Mouse (Mus musculus) limb, embryonic 12.5 days (tissue): ENCODE measurements around the gene Stk11. TPM values are rescaled to one million over a fixed set of nuclear protein-coding genes. Genes with fewer than 3 reads are reported as not detected.

Experiments
- ATAC-seq: fragments of 200-750 bp; cut with Nextera tagmentation; 2 replicates; pipeline ENCODE4 v1.8.0; 2017; ENCODE audit warnings: low read depth, moderate TSS enrichment; ENCODE audit not compliant: insufficient number of reproducible peaks, insufficient read depth, low FRiP score, low TSS enrichment
- H3K27ac ChIP-seq: fragments of 300-500 bp; sonication (generic); 2 replicates; pipeline ENCODE4 v1.5.1; 2016; ENCODE audit warnings: mild to moderate bottlenecking, moderate library complexity
- H3K27me3 ChIP-seq: fragments of 300-500 bp; sonication (generic); 2 replicates; pipeline ENCODE4 v1.6.1; 2016; ENCODE audit warnings: mild to moderate bottlenecking, moderate library complexity
- H3K36me3 ChIP-seq: fragments of 300-500 bp; sonication (generic); 2 replicates; pipeline ENCODE4 v1.6.1; 2016; ENCODE audit warnings: mild to moderate bottlenecking, moderate library complexity
- H3K4me1 ChIP-seq: fragments of 300-500 bp; sonication (generic); replicated peaks from 2 replicates; pipeline ENCODE4 v1.6.1; 2016
- H3K4me2 ChIP-seq: fragments of 300-500 bp; sonication (generic); 2 replicates; pipeline ENCODE4 v1.6.1; 2016; ENCODE audit warnings: mild to moderate bottlenecking, moderate library complexity
- H3K4me3 ChIP-seq: fragments of 300-500 bp; sonication (generic); replicated peaks from 2 replicates; pipeline ENCODE4 v1.5.1; 2016; ENCODE audit warnings: mild to moderate bottlenecking
- H3K9ac ChIP-seq: fragments of 300-500 bp; sonication (generic); replicated peaks from 2 replicates; pipeline ENCODE4 v1.6.1; 2016; ENCODE audit warnings: mild to moderate bottlenecking, moderate library complexity
- H3K9me3 ChIP-seq: fragments of 300-500 bp; sonication (generic); 2 replicates; pipeline ENCODE4 v1.6.1; 2016; ENCODE audit warnings: mild to moderate bottlenecking, moderate library complexity
- WGBS: fragments of 180-500 bp; shearing (Covaris S2); methylation state at CpG from one replicate; pipeline ENCODE4 v1.1.7; 2016; 5-methylcytosine and 5-hydroxymethylcytosine counted together
- polyA plus RNA-seq: library from polyadenylated mRNA; unstranded; fragments of >200 nt; fragmentation: Nextera tagmentation; extraction: Ambion mirVana; gene quantifications from 2 replicates; pipeline ENCODE4 v1.2.1, GENCODE M21; 2016

Stk11 gene
- polyA plus RNA-seq, 1 experiment from 2014 or later, result 18.1 TPM

- peaks cover 32% of the 10 kb centered on the region for H3K36me3 ChIP-seq
- peak overlapping the region; percentile 90 for H3K9ac ChIP-seq
- no peaks in the 10 kb centered on the region for H3K9me3 ChIP-seq
- H3K4me1 ChIP-seq, result peaks cover 34% of the 10 kb centered on the region
- no peaks in the 10 kb centered on the region for H3K27me3 ChIP-seq
- ATAC-seq, result no peak
- peak overlapping the region; percentile 83 for H3K27ac ChIP-seq
- under 1% methylated on average over 51 of the region's 63 CpGs for WGBS
- peak overlapping the region; percentile 92 for H3K4me3 ChIP-seq
- H3K4me2 ChIP-seq, result peak overlapping the region; percentile 93
Measured at GRCm38 (mm10) chr10:80115944-80116335, 337 bp downstream of the Stk11 start.

- peaks cover 38% of the 10 kb centered on the region for H3K36me3 ChIP-seq
- H3K4me1 ChIP-seq, result peaks cover 34% of the 10 kb centered on the region
- H3K27ac ChIP-seq, result peak overlapping the region; percentile 50; the same call in 1 of the 2 replicates
- peak overlapping the region; percentile 93 for H3K4me2 ChIP-seq
- H3K9me3 ChIP-seq, result no peaks in the 10 kb centered on the region
- ATAC-seq, result no peak
- H3K9ac ChIP-seq, result peak overlapping the region; percentile 90
- WGBS, result under 1% methylated on average over 27 of the region's 27 CpGs
- no peaks in the 10 kb centered on the region for H3K27me3 ChIP-seq
- peak overlapping the region; percentile 92 for H3K4me3 ChIP-seq
Measured at GRCm38 (mm10) chr10:80116563-80116926, 942 bp downstream of the Stk11 start.

- Histone ChIP-seq H3K27me3 (no peaks in the 10 kb centered on the region), H3K9me3 (no peaks in the 10 kb centered on the region), H3K4me2 (peak overlapping the region; percentile 93), H3K27ac (peak overlapping the region; percentile 50; the same call in 1 of the 2 replicates), H3K9ac (peak overlapping the region; percentile 90), H3K36me3 (peaks cover 44% of the 10 kb centered on the region), H3K4me1 (peaks cover 34% of the 10 kb centered on the region), H3K4me3 (peak overlapping the region; percentile 92)
- WGBS, result 5% methylated on average over 30 of the region's 30 CpGs
- ATAC-seq, result no peak
Measured at GRCm38 (mm10) chr10:80116927-80117691, 1.5 kb downstream of the Stk11 start.

- Histone ChIP-seq H3K9ac (peak overlapping the region; percentile 90), H3K27me3 (no peaks in the 10 kb centered on the region), H3K27ac (peak overlapping the region; percentile 50; the same call in 1 of the 2 replicates), H3K36me3 (peaks cover 48% of the 10 kb centered on the region), H3K4me1 (peaks cover 34% of the 10 kb centered on the region), H3K4me3 (peak overlapping the region; percentile 92), H3K4me2 (peak overlapping the region; percentile 93), H3K9me3 (no peaks in the 10 kb centered on the region)
- WGBS, result 50% methylated on average over 1 of the region's 1 CpGs
- no peak for ATAC-seq
Measured at GRCm38 (mm10) chr10:80117736-80118135, 2.1 kb downstream of the Stk11 start.

GRCm38 (mm10) chr10:80118552-80118951, 2.9 kb downstream of the Stk11 start:
- Histone ChIP-seq H3K9me3 (no peaks in the 10 kb centered on the region), H3K27me3 (no peaks in the 10 kb centered on the region), H3K4me2 (peak overlapping the region; percentile 93), H3K27ac (no peak overlapping the region), H3K4me1 (peaks cover 34% of the 10 kb centered on the region), H3K36me3 (peaks cover 57% of the 10 kb centered on the region), H3K4me3 (peak overlapping the region; percentile 92; the same call in 1 of the 2 replicates), H3K9ac (no peak overlapping the region)
- no peak for ATAC-seq
- WGBS, result 81% methylated on average over 6 of the region's 6 CpGs

GRCm38 (mm10) chr10:80120146-80120545, 4.5 kb downstream of the Stk11 start:
- H3K27ac ChIP-seq, result no peak overlapping the region
- H3K9ac ChIP-seq, result peak overlapping the region; percentile 27; the same call in 1 of the 2 replicates
- peaks cover 72% of the 10 kb centered on the region for H3K36me3 ChIP-seq
- H3K9me3 ChIP-seq, result no peaks in the 10 kb centered on the region
- no peak overlapping the region for H3K4me3 ChIP-seq
- no peak for ATAC-seq
- WGBS, result 89% methylated on average over 2 of the region's 2 CpGs
- H3K4me1 ChIP-seq, result peaks cover 29% of the 10 kb centered on the region
- no peak overlapping the region for H3K4me2 ChIP-seq
- no peaks in the 10 kb centered on the region for H3K27me3 ChIP-seq

GRCm38 (mm10) chr10:80121639-80122038, 6.0 kb downstream of the Stk11 start:
- Histone ChIP-seq H3K4me1 (peaks cover 27% of the 10 kb centered on the region), H3K9ac (no peak overlapping the region), H3K36me3 (peaks cover 87% of the 10 kb centered on the region), H3K27ac (no peak overlapping the region), H3K27me3 (no peaks in the 10 kb centered on the region), H3K4me3 (no peak overlapping the region), H3K4me2 (no peak overlapping the region), H3K9me3 (no peaks in the 10 kb centered on the region)
- ATAC-seq, result no peak
- 85% methylated on average over 2 of the region's 2 CpGs for WGBS

GRCm38 (mm10) chr10:80123932-80124562, 8.4 kb downstream of the Stk11 start:
- Histone ChIP-seq H3K36me3 (peaks cover 98% of the 10 kb centered on the region), H3K27me3 (no peaks in the 10 kb centered on the region), H3K4me1 (0 out of 2 replicates have a peak, but pooled peaks cover 3% of the 10 kb centered on the region), H3K9me3 (no peaks in the 10 kb centered on the region), H3K27ac (no peak overlapping the region), H3K9ac (0 out of 2 replicates have a peak overlapping the region, but pooled peaks have one; percentile 19), H3K4me3 (no peak overlapping the region), H3K4me2 (no peak overlapping the region)
- ATAC-seq, result no peak
- WGBS, result 88% methylated on average over 9 of the region's 9 CpGs

- H3K4me3 ChIP-seq, result 0 out of 2 replicates have a peak overlapping the region, but pooled peaks have one; percentile 1
- no peaks in the 10 kb centered on the region for H3K9me3 ChIP-seq
- H3K9ac ChIP-seq, result no peak overlapping the region
- no peak overlapping the region for H3K4me2 ChIP-seq
- no peak overlapping the region for H3K27ac ChIP-seq
- no peak for ATAC-seq
- peaks cover 14% of the 10 kb centered on the region for H3K4me1 ChIP-seq
- peaks cover 11% of the 10 kb centered on the region; the same call in 1 of the 2 replicates for H3K27me3 ChIP-seq
- WGBS, result 94% methylated on average over 8 of the region's 8 CpGs
- H3K36me3 ChIP-seq, result peaks cover 100% of the 10 kb centered on the region
Measured at GRCm38 (mm10) chr10:80127920-80128319, 12.3 kb downstream of the Stk11 start.

GRCm38 (mm10) chr10:80129846-80130245, 14.2 kb downstream of the Stk11 start:
- Histone ChIP-seq H3K4me2 (no peak overlapping the region), H3K36me3 (peaks cover 99% of the 10 kb centered on the region), H3K9me3 (no peaks in the 10 kb centered on the region), H3K4me3 (no peak overlapping the region), H3K27ac (no peak overlapping the region), H3K27me3 (peaks cover 17% of the 10 kb centered on the region), H3K9ac (no peak overlapping the region), H3K4me1 (peaks cover 14% of the 10 kb centered on the region)
- 96% methylated on average over 9 of the region's 9 CpGs for WGBS
- ATAC-seq, result no peak

GRCm38 (mm10) chr10:80130403-80131031, 14.9 kb downstream of the Stk11 start:
- WGBS, result 81% methylated on average over 18 of the region's 18 CpGs
- Histone ChIP-seq H3K4me3 (no peak overlapping the region), H3K36me3 (peaks cover 95% of the 10 kb centered on the region), H3K4me1 (peaks cover 14% of the 10 kb centered on the region), H3K9ac (no peak overlapping the region; the same call in 1 of the 2 replicates), H3K27ac (no peak overlapping the region), H3K4me2 (peak overlapping the region; percentile 56; the same call in 1 of the 2 replicates), H3K9me3 (no peaks in the 10 kb centered on the region), H3K27me3 (peaks cover 24% of the 10 kb centered on the region)
- no peak for ATAC-seq
